Mouse (Mus musculus) T-helper 1 cell (primary cell): ENCODE results near the gene A730009L09Rik.

Experiments
- in situ Hi-C: fragments of 300-600 bp; cut with MboI, MseI; formaldehyde crosslinking; loops from one replicate; pipeline ENCODE4 v1.15.1; 2025; ENCODE audit warnings: high pct_unique_total_duplicates

A730009L09Rik gene

GRCm38 (mm10) chr16:84514821-84515220 is at the start of gene A730009L09Rik:
Gene A730009L09Rik, plus strand, starts transcription at chr16:84515121.
- in situ Hi-C loops = loop anchor here (25.0 kb wide), 1 partner anchor 1147 kb away; no protein-coding TSS in a partner anchor

GRCm38 (mm10) chr16:84465581-84466165 is 49.2 kb upstream of the A730009L09Rik start:
- in situ Hi-C loops = no loop called here

DNA sequence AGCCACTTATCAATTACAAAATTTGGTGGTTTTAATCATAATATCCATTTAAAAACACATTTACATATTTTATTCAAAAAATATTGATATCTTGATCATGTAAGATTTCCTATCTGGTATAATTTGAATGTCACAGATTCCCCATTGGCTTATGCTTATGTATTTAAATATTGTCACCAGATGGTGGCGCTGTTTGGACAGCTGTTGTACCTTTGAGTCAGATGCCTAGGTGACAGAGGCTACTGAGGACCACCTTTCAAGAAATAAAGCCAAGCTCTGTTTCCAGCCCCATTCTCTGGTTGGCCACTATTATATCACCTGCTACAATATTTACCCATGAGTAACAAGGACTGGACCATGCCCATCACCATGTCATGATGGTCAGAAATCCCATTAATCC is 46.0 kb upstream of the A730009L09Rik start:
- in situ Hi-C loops = no loop called here

GRCm38 (mm10) chr16:84469994-84470393 is 44.9 kb upstream of the A730009L09Rik start:
- in situ Hi-C loops = no loop called here

GRCm38 (mm10) chr16:84473406-84473805 is 41.5 kb upstream of the A730009L09Rik start:
- in situ Hi-C loops = no loop called here

GRCm38 (mm10) chr16:84474712-84475111 is 40.2 kb upstream of the A730009L09Rik start:
- in situ Hi-C loops = no loop called here

DNA sequence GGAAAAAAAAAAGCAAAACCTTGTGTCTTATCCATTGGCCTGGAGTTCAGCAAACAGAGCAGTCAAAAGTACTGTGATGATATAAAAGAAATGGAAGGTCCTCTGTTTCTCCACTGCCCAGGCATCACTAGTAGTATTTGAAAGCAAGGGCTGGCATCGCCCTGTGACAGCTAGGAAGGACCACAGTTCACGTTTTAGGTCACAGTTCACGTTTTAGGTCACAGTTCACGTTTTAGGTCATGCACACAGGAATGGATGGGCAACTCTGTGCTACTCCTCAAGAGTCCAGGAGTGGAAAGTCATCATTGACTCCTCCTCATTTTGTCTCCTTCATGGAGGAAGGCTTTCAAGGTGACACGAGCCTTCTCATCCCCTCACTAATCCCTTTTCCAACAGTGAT is 38.0 kb upstream of the A730009L09Rik start:
- in situ Hi-C loops = no loop called here

DNA sequence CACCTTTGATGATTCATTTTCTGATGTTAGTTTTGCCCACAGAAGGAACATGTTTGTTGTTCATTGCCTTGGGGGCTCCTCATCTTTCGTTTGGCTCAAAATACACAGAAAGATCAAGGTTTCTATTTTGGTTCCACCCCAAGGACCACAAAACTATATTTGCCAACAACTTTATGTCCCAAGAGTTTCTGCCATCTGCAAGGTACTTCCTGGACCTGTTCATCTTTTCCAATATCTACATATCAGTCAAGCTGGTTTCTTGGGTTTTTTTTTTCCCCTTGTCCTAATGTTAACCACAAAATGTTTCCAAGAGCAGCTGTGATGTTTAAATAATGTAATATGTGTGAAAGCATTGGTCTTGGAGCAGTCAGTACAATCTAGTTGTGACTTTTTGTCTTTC is 37.4 kb upstream of the A730009L09Rik start:
- in situ Hi-C loops = no loop called here

GRCm38 (mm10) chr16:84477952-84478351 is 37.0 kb upstream of the A730009L09Rik start:
- in situ Hi-C loops = no loop called here

GRCm38 (mm10) chr16:84485931-84486330 is 29.0 kb upstream of the A730009L09Rik start:
- in situ Hi-C loops = no loop called here

GRCm38 (mm10) chr16:84494818-84495217 is 20.1 kb upstream of the A730009L09Rik start:
- in situ Hi-C loops = no loop called here

DNA sequence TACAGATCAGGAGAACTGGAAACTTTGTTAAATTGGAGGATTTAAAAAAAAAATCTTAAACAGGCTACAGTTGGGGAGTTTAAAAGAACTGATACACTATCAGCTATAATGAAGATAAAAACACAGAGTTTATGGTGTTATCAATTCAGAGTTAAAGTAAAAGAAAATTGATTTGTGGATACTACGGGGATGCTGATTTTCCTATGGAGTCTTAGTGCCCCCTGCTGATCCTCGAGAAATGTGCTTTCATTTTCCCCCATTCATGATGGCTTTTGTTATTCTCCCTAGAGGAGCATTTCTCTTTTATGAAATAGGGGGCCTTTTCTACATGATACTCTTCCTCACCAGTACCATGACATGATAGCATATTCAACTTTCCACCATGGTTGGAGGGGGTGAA is 19.5 kb upstream of the A730009L09Rik start:
- in situ Hi-C loops = no loop called here

DNA sequence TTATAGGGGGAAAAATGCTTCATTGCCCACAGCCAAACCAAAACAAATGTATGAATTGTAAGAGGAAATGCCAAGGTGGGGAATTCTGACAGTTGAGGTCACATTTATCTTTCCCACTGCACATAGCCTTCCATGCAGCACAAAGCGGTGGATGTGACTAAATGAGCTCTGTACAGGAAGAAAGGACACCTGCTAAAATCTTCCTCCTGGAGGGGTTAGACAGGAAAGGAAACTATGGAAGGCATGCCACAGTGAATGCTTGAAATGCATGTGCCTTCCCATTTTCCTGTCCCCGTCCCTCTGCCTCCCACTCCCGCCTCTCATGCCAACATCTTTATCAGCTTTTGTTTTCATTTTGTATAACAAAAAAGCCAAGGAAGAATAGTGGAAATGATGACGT is 7.2 kb upstream of the A730009L09Rik start:
- in situ Hi-C loops = loop anchor here (25.0 kb wide), 1 partner anchor 1155 kb away; no protein-coding TSS in a partner anchor

DNA sequence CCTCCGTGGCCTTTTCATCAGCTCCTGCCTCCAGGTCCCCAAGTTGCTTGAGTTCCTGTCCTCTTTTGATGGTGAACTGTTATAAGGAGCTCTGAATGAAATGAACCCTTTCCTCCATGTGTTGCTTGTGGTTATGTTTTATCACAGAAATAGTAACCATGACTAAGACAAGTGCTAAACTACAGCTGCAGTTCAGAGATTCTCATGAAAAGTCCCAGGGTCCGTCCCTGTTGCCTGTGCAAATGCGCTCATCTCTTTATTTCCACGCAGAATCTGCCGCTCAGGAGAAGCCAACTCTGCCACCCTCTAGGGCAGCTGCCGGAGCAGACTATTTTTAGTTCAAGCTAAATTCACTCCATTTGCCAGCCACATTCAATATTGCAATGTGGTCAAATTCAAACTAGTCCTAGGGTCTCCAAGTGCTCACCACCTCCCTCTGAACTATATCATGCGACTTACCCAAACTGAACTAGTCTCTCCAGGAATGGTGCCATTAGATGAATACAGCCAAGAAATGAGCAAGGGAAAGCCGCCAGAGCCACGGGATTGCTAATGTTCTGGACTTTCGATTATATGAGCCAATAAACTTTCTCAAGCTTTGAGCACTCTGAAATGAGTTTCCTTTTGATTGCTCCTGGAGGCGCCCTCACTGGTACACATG is 7.2 kb downstream of the A730009L09Rik start:
- in situ Hi-C loops = loop anchor here (25.0 kb wide), 1 partner anchor 1140 kb away; no protein-coding TSS in a partner anchor

- in situ Hi-C loops = loop anchor here (25.0 kb wide), 1 partner anchor 1139 kb away; no protein-coding TSS in a partner anchor
Observed at GRCm38 (mm10) chr16:84523061-84523460, 8.1 kb downstream of the A730009L09Rik start.

DNA sequence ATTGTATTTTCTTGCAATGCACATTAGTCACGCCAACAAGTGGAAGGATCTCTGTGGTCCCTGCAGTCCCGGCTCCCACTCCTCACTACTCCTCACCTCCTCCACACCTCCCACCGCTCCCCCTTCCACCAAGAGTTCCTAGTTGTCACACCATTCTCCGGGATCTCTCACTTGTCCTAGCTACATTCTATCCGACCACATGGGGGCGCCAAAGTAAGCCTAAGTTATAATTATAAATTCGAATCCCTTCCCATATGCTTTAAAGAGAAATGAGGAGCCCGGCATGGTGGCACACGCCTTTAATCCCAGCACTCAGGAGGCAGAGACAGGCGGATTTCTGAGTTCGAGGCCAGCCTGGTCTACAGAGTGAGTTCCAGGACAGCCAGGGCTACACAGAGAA is 12.5 kb downstream of the A730009L09Rik start:
- in situ Hi-C loops = no loop called here

DNA sequence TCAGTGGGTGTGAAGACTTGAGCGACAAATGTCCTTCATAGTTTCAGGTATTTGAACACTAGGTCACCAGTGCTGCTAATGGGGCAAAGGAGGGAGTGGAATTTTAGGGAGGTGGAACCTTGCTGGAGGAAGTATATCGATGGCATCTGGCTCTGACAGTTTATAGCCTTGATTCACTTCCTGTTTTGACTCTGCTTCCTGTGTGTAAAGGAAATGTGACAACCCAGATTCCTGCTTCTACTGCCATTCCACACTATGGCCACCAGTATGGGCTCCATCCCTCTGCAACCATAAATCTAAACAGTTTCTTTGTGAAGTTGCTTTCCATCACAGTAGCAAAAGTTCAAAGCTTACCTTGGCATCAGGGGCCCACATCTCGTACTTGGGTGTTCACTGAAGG is 17.9 kb downstream of the A730009L09Rik start:
- in situ Hi-C loops = no loop called here

DNA sequence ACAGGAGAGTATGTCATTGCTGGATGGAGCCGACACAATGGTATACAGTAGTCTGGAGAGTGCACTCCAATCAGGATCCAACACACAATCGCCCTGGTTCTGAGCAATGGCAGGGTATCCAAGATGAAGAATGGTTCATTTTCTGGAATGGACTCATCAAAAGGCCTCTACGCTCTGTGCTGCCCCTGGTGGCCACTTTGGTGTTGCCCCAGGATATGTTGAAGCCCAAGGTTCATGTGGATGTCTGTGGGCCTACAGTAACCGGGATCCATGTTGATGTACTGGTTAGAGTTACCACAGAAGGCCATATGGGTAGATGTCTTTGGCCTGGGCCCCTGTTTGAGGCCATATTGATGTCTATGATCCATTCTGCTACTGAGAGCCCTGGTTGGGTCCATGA is 31.1 kb downstream of the A730009L09Rik start:
- in situ Hi-C loops = no loop called here

DNA sequence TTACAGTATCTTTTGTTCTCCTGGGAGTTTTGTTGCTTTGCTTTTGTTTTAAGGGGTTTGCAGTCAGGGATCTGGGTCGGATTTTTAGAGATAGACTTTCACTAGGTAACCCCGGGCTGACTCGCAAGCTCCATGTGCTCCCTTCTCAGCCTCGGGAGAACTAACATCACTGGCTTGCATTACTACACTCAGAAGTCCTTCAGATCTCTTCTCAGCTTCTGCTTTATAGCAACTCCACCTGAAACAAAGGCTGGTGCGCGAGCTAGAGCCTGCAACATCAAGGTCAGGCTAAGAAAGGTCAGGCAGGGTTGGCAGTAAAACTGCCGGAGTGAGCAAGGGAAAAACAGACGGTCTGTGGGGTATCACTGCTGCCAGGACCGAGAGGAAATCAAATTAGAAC is 34.2 kb downstream of the A730009L09Rik start:
- in situ Hi-C loops = no loop called here

DNA sequence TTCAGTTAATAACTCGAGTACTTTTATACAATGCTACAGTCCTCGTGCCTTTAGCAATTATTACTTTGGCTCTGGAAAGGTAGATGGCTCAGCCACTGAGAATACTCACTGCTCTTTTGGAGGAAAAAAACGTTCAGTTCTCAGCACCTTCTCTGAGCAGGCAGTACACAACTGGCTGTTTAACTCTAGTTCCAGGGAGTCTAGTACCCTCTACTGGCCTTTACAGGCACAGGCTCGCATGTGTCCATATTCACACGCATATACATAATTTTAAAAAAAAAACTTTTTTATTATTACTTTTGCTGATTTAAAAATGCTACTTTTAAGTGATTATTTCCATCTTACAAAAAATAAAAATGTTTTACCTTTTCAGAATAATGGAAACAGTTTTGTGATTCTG is 35.5 kb downstream of the A730009L09Rik start:
- in situ Hi-C loops = no loop called here

DNA sequence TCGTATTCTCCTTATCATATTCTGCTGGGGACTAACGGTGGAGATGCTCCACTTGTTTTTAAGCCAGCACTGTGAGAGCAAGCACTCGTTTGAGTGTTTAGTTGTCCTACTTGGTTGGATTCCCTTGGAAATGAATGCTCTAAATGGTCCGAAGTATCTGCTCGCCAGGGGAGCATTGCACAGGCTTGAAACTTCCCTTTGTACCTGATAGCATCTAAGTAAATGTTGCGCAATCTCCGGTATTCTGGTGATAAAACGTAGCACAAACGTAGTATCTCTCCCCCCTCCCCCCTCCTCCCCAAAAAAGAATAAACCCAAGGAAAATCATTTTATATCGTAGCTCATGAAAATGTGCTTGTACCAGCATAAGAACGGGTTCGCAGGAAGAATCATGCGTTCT is 39.1 kb downstream of the A730009L09Rik start:
- in situ Hi-C loops = no loop called here

DNA sequence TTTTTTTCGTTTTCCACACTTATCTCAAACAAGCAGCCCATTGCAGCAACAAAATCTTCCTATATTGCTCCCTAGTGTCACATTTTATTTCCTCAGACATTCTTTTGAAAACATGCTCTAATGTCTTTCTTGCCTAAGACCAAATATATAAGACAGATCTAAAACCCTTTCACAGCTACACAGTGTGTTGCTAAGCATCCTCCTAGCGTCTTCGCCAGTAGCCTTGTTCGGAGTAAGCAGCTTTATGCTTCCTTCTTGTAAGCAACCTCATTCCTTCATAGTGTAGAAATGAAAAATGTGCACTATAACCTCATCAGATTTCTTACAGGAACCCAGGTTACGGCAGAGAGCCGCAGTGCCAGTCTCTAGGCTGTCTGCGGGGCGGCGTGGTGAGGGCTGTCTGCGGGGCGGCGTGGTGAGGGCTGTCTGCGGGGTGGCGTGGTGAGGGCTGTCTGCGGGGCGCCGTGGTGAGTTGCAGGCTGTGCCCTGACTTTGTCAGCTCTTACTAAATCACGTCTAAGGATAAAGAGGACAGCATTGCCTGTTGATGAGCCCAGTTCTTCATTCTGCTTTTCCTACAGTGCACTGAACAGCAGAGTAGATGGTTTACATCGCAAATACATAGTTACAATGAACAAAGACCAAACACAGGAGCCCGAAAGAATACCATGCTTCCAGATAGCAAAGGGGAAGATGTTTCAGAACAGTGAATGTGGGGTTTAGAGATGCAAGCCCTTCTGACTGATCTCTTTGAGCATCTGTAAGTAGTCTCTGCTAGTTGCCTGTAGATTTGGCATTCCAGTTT is 43.4 kb downstream of the A730009L09Rik start:
- in situ Hi-C loops = no loop called here
